Mouse (Mus musculus): Measurements from ENCODE around the gene Cdh18.

DNA sequence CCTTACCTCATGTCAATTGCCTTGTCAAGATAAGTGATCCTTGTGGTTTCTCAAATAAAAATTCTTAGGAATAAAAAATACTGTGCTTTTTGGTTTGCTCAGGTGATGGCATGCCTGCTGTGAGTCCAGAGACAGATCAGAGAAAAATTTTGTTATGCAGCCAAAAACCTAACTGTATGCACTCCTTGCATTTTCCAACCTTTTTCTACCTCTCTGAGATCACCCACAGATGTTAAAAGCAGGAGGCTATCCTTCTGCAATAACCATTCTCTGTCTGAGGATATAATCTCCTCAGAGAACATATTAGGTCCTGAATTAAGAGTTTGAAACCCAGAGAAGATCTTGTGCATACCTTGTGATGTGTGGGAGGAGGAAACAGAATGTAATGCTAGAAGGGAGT, 488.7 kb downstream of the Cdh18 start:
- TF ChIP-seq CTCF (IDR thresholded peaks at IDR 0.05) (no peak), EP300 (IDR thresholded peaks at IDR 0.05) (no peak)
